ENCODE assay signal across 1 mouse cellular context in the genomic region with DNA sequence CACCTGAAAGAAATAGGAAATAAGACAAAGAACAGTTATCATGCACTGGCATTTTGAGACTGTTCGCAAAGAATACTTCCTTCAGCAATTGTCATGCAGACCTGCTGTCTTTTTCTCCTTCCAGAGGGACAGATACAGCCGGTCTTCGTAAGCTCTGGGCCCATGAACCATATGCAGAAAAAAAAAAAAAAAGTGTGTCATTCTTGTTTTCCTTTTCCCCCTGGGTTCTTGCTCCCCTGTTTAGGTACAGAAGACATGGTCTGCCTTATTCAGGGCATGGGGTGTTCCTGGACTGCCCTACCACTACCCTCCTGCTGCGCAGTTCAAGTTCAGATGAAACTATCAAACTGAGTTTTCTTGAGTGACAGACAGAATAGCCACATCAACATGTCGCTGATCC.
TF ChIP-seq lines count a peak whose summit lies in the region.

No protein-coding gene starts in this region.

TF ChIP-seq in ES-E14, 5 proteins besides CTCF, POLR2A, EP300 and RAD21 (continued from another document):
- TF ChIP-seq HCFC1 (IDR thresholded peaks at IDR 0.05; ENCODE audit: borderline replicate concordance, insufficient read depth, low read length), result no peak
